Mouse (Mus musculus): ENCODE data around the gene Gkn2.

Gene Gkn2

GRCm38 (mm10) chr6:87373057-87373456, at the start of gene Gkn2:
Gene Gkn2, plus strand, starts transcription at chr6:87373357.
- no peak for DNase-seq

GRCm38 (mm10) chr6:87323381-87323780, 49.8 kb upstream of the Gkn2 start:
- peak; percentile 54 for DNase-seq

GRCm38 (mm10) chr6:87326932-87327331, 46.2 kb upstream of the Gkn2 start:
- no peak for DNase-seq

DNA sequence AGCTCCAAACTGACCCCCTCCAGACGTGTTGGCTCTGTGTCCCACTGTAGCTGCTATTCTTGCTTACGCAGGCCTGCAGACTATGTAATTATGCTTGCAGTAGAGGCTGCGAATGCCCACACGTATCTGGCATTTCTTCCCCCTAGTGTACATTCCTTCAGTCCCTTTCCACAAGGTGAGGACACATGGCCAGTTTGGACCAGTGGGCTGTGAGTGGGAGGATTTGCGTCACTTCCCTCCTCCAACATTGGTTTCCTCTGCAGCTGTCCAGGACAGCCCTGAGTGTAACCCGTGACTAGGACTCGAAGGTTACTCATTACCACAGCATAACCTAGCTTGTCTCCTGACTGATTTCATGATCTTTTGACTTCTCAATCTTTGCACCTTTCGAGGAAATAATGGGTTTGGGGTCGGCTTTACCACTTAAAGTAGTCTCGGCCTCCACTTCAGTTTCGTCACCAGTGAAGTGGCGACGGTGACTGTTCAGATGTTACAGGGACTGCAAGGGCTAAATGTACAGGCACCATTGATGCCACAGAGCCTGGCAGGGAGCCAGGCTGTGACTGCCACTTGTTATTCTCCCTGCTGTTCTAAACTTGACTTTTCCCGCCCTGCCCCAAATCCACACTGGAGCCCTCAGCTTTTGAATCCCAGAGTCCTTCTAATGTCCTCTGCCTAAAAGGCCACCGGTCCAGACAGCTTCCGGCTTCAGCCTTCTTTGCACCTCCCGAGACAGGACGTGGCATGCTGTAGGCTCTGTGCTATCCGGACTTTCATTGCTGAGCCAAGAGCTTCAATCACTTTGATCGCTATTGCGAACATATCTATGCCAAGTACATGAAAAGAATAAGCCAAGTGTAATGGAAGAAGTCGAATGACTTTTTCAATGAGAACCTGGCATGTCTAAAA, 44.6 kb upstream of the Gkn2 start:
- peak; percentile 18 for DNase-seq

DNA sequence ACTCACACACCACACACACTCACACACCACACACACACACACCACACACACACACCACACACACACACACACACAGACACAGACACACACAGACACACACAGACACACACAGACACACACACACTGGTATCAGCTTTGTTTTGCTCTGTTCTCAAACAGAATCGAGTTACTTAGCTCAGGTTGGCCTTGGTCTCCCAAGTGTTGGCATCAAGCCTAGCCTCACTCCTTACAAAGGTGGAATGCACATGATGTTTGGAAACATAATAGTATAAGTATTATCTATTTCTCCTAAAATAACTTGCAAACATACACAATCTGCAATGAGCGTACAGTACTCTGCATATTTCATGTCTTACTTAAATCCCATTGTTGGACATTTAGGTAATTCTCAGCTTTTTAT, 40.8 kb upstream of the Gkn2 start:
- DNase-seq = no peak

GRCm38 (mm10) chr6:87334361-87335090, 38.6 kb upstream of the Gkn2 start:
- peak; percentile 20 for DNase-seq

GRCm38 (mm10) chr6:87335091-87335934, 37.8 kb upstream of the Gkn2 start, which contains the start of gene Antxr1:
Gene Antxr1, minus strand, starts transcription at chr6:87335821.
- peak; percentile 73 for DNase-seq

- DNase-seq = no peak
Measured at GRCm38 (mm10) chr6:87335935-87336295, 37.2 kb upstream of the Gkn2 start.

GRCm38 (mm10) chr6:87350829-87351228, 22.3 kb upstream of the Gkn2 start, which contains the start of gene Gkn1:
Gene Gkn1, minus strand, starts transcription at chr6:87350942.
- DNase-seq = no peak

DNA sequence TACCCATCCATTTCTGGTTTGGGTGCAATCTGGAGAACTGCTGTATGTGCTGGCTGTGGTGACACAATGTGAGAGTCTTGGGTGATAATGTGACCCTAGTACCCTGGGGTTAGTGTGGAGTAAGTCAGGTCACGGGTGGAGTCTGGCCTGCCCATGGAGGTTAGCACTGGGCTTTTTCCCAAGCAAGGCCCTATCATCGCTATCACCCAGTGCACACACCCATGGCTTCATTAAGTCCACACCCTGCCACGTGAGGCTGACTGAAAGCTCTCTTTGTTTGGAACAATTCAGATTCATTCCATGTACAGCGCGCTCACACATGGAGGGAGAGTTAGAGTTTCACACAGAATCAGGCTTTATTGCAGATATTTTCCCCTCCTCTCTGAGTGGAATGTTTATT, 18.7 kb upstream of the Gkn2 start:
- peak; percentile 72 for DNase-seq

GRCm38 (mm10) chr6:87369223-87369622, 3.9 kb upstream of the Gkn2 start:
- no peak for DNase-seq

- peak; percentile 50 for DNase-seq
Measured at GRCm38 (mm10) chr6:87383926-87384691, 11.0 kb downstream of the Gkn2 start.

DNA sequence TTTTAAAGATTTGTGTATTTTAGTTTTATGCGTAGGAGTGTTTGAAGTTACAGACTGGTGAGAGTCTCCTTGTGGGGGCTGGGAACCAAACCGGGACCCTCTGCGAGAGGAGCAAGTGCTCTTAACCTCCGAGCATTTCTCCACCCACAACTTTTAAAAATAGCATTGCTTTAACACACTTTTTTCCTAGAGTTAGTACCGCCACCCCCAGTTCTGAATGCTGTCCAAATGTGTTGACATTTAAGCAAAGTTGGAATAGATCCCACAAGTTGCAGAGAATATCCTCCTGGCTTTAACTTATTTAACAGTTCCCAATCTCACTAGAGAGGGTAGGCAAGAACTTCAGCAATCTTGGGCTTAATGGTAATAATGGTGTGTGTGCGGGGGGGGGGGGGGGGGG, 11.6 kb downstream of the Gkn2 start:
- no peak for DNase-seq

- peak; percentile 84 for DNase-seq
Measured at GRCm38 (mm10) chr6:87386203-87386602, 13.0 kb downstream of the Gkn2 start.

GRCm38 (mm10) chr6:87386681-87387080, 13.5 kb downstream of the Gkn2 start:
- no peak for DNase-seq

GRCm38 (mm10) chr6:87388877-87389276, 15.7 kb downstream of the Gkn2 start, which contains the start of gene Gkn3:
Gene Gkn3, minus strand, starts transcription at chr6:87388935.
- no peak for DNase-seq

DNA sequence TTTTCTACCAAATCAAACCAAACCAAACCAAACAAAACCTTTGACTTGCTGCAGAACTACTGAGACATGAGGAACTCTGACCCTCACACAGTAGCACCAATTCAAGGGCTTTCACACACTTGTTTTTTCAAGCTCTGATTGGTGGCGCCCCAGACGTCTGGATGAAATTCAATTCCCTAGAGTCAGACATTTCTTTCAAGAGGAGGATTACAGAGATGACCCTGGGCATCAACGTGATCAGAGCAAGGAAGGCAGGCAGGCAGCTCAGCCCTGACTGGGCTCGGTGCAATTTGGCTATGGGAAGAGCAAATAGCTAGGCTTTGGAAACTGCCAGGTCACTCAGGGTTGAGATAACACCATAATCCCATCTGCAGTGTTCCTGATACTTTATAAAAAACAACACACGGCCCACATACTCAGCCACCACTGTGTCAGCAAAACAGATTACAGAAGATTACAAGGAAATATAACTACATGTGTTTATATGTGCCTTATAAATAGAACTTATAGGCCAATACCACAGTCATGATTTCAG, 16.4 kb downstream of the Gkn2 start:
- DNase-seq = no peak

- DNase-seq = no peak
Measured at GRCm38 (mm10) chr6:87393466-87394205, 20.5 kb downstream of the Gkn2 start.

DNA sequence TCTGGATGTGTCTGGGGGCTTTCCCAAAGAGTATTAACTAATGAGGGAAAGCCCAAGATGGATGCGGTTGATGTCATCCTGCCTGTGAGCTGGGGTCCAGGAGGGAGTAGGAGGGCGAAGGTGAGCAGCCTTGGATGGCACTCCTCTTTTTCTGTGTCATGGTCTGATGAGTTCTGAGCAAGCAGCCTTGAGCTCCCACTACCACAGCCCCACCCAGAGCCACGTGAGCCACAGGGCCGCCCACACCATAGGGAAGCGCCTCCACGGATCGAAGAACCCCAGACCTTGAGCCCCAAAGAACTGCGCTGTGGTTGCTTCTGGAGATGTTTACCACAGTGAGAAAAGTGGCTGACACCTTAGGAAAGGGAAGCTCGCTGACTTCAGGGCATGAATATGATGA, 21.6 kb downstream of the Gkn2 start:
- no peak for DNase-seq

- peak; percentile 71 for DNase-seq
Measured at GRCm38 (mm10) chr6:87399137-87399536, 26.0 kb downstream of the Gkn2 start.

Data from retina, postnatal 1 day (tissue).